Mouse (Mus musculus) lung, postnatal 10 days (tissue): ENCODE measurements around the gene Gm7682.
"Not testable (repeated sequence)": the region's sequence is repeated elsewhere in the genome, so short reads cannot be mapped to it uniquely, and the experiment has no call there.

Source experiments
- DNase-seq: peaks from one replicate; pipeline ENCODE4 v3.0.0; 2021

Gm7682 gene

DNA sequence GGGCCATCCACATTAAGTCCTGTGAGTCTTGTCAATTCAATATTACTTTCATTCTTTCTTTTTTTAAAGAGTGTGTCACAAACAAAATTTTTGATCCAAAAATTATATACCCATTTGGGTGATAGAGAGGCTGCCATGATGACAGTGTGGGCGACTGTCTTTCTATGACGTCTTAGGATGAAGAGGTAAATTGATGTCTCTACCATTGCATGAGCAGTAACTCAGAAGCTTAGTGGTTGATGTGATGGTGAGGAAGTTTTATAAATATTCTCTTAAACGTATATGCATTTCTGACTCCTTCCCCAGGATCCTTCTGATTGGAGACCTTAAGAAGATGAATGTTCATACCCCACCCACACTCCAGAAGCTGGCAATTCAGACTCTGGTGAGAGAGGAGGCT, at the start of gene Gm7682:
Gene Gm7682, plus strand, starts transcription at position 301 of the 400 bp plus-strand sequence.
- not testable (repeated sequence) for DNase-seq
